Mouse (Mus musculus): ENCODE data around the gene B4galt5.

B4galt5 gene

GRCm38 (mm10) chr2:167331432-167331921 lies 17.5 kb downstream of the B4galt5 start:
- DNase-seq: no peak

- DNase-seq: no peak
These were observed 18.4 kb downstream of the B4galt5 start for GRCm38 (mm10) chr2:167330581-167330980.

- no peak for DNase-seq
These were observed 19.3 kb downstream of the B4galt5 start for GRCm38 (mm10) chr2:167329478-167330262.

- DNase-seq: no peak
These were observed 20.6 kb downstream of the B4galt5 start for GRCm38 (mm10) chr2:167328340-167328739.

- DNase-seq: no peak
These were observed 22.4 kb downstream of the B4galt5 start for GRCm38 (mm10) chr2:167326582-167326981.

- no peak for DNase-seq
These were observed 24.6 kb downstream of the B4galt5 start for GRCm38 (mm10) chr2:167324151-167324930.

- DNase-seq: no peak
These were observed 25.9 kb downstream of the B4galt5 start for GRCm38 (mm10) chr2:167323116-167323515.

- no peak for DNase-seq
These were observed 27.6 kb downstream of the B4galt5 start for GRCm38 (mm10) chr2:167321372-167321771.

GRCm38 (mm10) chr2:167318981-167319380 lies 30.0 kb downstream of the B4galt5 start:
- no peak for DNase-seq

- DNase-seq: no peak
These were observed 32.2 kb downstream of the B4galt5 start for GRCm38 (mm10) chr2:167316724-167317187.

GRCm38 (mm10) chr2:167314491-167314890 lies 34.5 kb downstream of the B4galt5 start:
- no peak for DNase-seq

- DNase-seq: no peak
These were observed 35.3 kb downstream of the B4galt5 start for GRCm38 (mm10) chr2:167313501-167314326.

- no peak for DNase-seq
These were observed 38.9 kb downstream of the B4galt5 start for GRCm38 (mm10) chr2:167310121-167310520.

- no peak for DNase-seq
These were observed 39.7 kb downstream of the B4galt5 start for GRCm38 (mm10) chr2:167309286-167309685.

- DNase-seq: no peak
These were observed 41.3 kb downstream of the B4galt5 start for GRCm38 (mm10) chr2:167307716-167308115.

- peak; percentile 0 for DNase-seq
These were observed 42.1 kb downstream of the B4galt5 start for GRCm38 (mm10) chr2:167306626-167307541.

GRCm38 (mm10) chr2:167306273-167306594 lies 42.7 kb downstream of the B4galt5 start:
- peak; percentile 0 for DNase-seq

- DNase-seq: peak; percentile 15
These were observed 43.4 kb downstream of the B4galt5 start for GRCm38 (mm10) chr2:167305382-167306272.

- peak; percentile 0 for DNase-seq
These were observed 44.2 kb downstream of the B4galt5 start for GRCm38 (mm10) chr2:167304651-167305381.

GRCm38 (mm10) chr2:167303806-167304205 lies 45.2 kb downstream of the B4galt5 start:
- no peak for DNase-seq

All from right cerebral cortex, adult 18-20 months (tissue).